Mouse (Mus musculus) monocyte, adult 2 months (primary cell): ENCODE data around the gene Afap1l2.

Source experiments
- DNase-seq, 2 experiments: peaks; one replicate each; pipeline ENCODE4 v3.0.0; 2022; ENCODE audit warnings: low spot score in 2 of 2, low read depth in 1 of 2

The Afap1l2 gene

GRCm38 (mm10) chr19:57007781-57008710, at the start of gene Afap1l2:
Gene Afap1l2, minus strand, starts transcription at chr19:57008228.
- no peak for DNase-seq

DNA sequence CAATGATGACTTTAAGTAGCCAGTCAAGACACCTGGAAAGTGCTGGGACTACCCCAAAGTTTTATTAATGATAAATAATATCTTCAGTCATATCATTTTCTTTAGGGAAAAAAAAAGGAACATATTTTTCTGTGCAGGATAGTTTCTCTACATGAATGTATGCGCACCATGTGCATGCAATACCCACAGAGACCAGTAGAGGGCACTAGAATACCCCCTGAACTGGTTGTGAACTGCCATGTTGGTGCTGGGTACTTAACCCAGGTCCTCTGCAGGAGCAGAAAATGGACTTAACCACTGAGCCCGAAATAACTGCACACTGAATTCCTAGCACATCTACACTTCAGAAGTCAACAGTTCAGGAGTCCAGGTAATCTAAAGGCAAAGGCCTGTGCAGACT, 49.5 kb upstream of the Afap1l2 start:
- DNase-seq, result no peak

- no peak for DNase-seq
These were observed 47.4 kb upstream of the Afap1l2 start for GRCm38 (mm10) chr19:57055215-57056120.

- no peak for DNase-seq
These were observed 44.9 kb upstream of the Afap1l2 start for GRCm38 (mm10) chr19:57052959-57053358.

DNA sequence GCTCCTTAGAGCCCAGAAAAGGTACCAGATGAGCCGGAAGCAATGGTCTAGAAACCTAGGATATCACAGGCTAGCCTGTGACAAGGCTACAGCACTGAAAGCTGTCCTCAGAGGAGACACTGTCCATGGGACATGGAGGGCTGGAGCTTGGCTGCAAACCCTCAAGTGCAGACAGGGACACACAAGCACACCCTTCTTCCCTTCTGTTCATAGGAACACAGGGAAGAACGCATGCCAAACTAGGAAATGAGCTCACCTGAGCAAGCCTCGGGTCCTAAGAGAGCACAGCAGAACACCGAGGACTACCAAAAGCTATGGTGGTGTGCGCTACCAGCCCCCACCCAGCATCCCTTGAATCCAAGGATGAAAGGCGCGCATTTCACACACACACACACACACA, 44.0 kb upstream of the Afap1l2 start:
- DNase-seq, result no peak

DNA sequence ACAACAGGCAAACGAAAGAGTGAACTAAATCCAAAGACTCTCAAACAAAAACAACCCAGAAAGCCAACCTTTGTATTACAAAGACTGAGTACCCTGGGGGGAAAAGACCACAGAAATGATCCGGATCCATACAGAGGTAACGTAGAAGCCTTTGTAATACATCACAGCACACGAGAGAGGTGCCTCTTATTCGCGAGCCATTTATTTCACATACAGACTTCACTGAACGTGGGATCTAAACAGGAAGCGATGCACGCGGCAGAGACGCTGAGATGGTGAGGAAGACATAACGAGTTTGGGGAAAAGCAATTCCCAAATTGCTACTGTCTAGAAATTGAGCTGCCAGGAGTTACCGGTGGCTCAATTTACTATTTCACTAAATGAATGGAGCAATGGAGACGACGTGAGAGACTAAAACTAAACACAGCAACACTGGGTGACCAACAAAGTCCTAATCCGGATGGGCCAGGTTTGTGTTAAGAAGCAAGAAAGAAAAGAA, 41.6 kb upstream of the Afap1l2 start:
- no peak for DNase-seq

- DNase-seq, result no peak
These were observed 39.8 kb upstream of the Afap1l2 start for GRCm38 (mm10) chr19:57047671-57048320.

DNA sequence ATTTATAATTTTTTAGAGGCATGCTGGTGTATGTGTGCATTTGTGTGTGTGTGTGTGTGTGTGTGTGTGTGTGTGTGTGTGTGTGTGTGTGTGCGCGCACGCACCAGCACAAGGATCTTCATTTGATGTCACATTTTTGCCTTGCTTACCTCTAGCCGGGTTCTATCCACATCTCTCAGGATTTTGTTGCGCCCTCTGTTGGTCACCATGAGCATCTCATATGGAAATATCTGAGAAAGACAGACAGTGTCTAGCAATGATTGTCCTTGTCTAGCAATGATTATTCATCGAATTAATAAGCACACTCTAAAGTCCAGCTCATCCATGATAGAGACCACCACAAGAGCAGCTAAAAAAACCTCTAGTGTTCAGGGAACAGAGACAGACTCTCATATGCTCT, 31.2 kb upstream of the Afap1l2 start:
- DNase-seq, result no peak

DNA sequence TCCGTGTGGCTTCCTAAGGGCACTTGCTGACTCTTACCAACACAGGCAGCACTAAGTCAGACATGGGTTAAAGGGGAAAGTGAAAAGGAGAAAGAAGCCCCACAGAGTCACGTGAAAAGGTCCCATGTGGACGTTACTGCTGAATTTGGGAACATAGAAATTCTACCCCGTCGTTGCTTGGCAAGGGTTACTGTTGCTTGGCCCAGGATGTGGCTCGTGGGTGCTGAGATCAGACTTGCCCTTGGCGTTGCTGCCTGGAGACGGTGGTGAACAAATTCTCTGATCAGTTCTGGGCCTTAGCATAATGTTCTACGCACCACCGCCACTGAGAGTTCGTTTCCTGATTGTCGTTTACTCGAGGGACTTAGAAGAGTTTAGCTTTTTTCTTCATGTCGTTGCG, 28.8 kb upstream of the Afap1l2 start:
- DNase-seq, result no peak

DNA sequence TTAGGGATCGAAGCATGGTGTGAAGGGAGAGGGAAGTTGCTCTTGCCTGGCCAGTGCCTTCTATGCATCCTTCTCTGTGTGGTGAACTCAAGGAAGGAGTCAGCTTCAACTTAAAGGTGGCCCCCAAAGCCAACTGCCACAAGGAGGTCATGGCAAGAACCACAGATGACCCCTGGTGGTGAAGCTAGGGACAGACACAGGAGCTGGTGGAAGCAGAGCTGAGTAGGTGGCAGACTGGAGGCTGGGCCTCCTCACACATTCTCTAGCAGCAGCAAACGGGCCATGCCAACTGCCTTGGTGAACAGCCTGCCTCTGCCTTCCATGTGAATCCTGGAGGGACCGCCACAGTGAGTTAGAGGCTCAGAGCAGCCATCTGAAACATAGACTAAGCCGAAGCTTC, 23.6 kb upstream of the Afap1l2 start:
- no peak for DNase-seq

- no peak for DNase-seq
These were observed 21.4 kb upstream of the Afap1l2 start for GRCm38 (mm10) chr19:57029461-57029860.

- no peak for DNase-seq
These were observed 20.5 kb upstream of the Afap1l2 start for GRCm38 (mm10) chr19:57028327-57029179.

GRCm38 (mm10) chr19:57026501-57026900, 18.5 kb upstream of the Afap1l2 start:
- no peak for DNase-seq

DNA sequence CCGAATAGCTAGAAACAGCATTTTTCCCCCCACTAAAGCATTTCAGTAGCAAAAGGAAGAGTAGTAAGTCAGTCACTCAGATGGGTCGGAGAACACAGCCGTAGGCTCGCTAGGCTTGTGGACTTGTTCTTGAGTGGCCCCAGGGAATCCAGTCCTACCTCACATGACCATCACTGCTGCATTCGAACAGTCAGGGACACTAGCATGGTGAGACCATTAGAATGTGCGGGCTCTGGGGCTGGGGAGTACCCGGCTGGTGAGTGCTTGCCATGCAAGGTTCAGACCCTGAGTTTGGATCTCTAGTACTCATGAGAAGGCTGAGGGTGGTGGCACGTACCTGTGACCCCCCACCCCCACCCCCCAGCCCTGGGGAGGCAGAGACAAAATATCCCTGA, 9.8 kb upstream of the Afap1l2 start:
- no peak for DNase-seq

DNA sequence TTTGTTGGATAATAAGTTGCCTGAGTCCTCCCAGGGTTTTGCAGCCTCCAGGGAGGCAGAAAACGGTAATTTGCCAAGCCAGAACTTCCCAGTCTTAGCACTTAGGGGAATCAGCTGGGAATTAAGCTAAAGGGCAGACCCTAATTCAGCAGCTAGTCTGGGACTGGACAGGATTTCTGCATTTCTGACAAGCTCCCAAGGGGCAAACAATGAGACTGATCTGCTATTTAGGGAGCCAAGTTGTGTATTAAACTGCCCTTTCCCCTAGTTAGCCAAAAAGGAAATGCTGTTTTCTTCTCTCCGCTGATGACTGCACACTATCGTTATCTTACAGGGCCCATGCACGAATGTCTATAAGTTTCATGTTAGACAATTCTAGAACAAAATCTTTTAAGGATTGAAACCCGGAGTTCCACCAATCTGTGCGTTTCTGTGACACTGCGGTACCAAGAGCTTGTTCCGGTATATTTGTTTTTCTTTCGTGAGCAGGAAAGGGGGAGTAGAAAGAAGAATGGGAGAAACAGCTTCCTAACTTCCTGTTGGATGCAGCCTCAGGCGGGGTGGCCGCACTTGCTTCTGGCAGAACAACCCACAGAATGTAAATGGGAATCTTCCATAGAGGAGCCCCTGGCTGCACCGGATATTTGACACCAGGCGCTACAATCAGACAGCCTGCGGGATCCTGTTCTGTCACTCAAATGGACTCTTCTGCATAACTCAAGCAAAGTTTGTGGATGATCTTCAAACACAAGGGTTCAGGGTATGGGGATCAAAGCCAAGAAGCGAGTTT, 9.2 kb upstream of the Afap1l2 start:
- no peak for DNase-seq

- no peak for DNase-seq
These were observed 6.8 kb upstream of the Afap1l2 start for GRCm38 (mm10) chr19:57014808-57015207.

DNA sequence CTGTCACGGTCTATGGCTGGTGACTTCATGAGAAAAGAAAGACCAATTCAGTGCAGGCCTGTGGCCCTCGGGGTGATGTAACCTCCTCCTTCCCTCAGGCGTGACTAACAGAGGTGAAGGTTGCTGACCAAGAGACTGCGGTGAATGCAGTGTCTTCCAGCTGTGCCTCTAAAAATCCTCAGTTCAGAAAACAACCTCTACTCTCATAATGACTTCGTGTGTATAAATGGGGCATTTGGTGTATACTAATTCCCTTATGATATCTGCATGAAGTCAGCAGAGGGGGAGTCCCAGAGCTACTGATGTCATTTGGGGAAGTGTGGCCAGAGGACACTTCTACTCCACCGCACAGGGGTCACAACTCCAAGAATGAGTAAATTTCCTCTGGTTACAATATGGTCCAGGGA, 5.2 kb upstream of the Afap1l2 start:
- no peak for DNase-seq

GRCm38 (mm10) chr19:57012068-57012467, 4.0 kb upstream of the Afap1l2 start:
- DNase-seq, result no peak

DNA sequence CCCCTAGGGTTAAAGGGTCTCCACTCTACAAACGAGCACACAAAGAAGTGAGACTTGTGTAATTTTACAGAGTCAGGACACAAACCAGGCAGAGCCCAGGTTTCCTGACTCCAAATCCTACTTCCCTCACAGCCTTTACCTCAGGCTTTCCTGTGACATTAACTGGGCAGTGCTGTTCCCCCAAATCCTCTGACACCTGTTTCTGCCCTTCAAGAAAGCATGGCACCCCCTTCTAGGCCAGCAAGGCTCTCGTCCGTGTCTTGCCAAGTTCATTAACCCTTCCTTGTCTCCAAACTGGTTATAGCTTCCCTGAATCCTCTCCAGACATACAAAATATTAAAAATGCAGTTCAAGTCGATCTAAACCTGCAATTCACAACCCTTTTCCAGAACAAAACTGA, 2.0 kb upstream of the Afap1l2 start:
- DNase-seq, result no peak

- no peak for DNase-seq
These were observed 1.6 kb upstream of the Afap1l2 start for GRCm38 (mm10) chr19:57009653-57010052.
